Mouse (Mus musculus): ENCODE results near the gene Pawr.

DNA sequence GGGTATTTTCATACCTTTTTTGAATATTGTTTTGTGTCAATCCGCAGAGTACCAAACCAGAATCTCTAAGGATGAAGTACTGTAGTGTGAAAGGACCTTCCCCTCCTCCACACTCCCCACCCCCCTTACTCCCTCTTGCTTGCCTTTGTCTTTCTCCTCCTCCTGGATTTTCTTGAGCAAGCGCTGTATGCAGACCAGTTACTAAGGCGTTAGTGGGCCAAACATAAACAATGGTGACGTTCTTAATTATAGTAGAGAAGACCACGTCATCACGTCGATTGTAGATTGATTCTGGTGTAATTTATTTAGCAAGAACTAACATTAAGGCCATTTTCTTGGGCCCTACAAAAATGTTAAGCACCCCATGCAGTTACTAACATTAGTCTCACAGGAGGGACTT lies 40.3 kb downstream of the Pawr start:
- TF ChIP-seq GATA1 (IDR thresholded peaks at IDR 0.05; ENCODE audit: borderline replicate concordance, low read length), result no peak
- no peak for TF ChIP-seq FLI1 (IDR thresholded peaks at IDR 0.05; ENCODE audit: low read length)

Measured in megakaryocyte, embryonic 14.5 days (primary cell).